Mouse (Mus musculus): ENCODE results near the gene Coq2. TPM values are rescaled to one million over a fixed set of nuclear protein-coding genes. Genes with fewer than 3 reads are reported as not detected.

Gene Coq2
- 52.6 and 69.9 TPM in 2 replicates for polyA plus RNA-seq (2012)

DNA sequence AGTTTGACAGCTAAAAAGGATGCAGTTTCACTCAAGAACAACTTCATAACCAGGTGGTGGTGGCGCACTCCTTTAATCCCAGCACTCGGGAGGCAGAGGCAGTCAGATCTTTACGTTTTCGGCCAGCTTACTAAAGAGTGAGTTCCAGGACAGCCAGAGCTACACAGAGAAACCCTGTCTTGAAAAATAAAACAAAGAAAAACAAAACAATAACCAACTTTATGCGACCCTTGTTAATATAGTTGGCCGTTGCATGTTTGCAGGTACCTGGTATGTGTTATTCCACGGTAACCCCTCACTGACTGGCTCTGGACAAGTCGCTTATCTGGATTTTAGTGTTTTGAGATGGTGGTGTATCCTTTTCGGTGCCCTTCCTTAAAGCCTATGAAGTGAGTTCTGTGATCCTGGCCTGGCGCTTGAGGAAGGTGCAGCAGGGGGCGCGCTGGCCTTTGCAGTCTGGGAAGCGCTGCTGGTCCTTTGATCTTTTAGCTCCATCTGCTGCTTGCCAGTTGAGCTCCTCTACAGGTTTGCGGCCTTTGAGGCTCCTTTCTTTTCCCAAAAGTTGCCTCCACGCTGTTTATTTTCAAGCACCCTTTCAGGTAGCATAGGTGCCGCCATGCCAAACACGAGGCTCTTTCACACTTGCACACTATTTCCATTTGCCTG, at the start of gene Coq2:
Gene Coq2, minus strand, starts transcription at position 430 of the 666 bp plus-strand sequence.
- TF ChIP-seq GATA1 (IDR thresholded peaks at IDR 0.05; ENCODE audit: low read length), result no peak

DNA sequence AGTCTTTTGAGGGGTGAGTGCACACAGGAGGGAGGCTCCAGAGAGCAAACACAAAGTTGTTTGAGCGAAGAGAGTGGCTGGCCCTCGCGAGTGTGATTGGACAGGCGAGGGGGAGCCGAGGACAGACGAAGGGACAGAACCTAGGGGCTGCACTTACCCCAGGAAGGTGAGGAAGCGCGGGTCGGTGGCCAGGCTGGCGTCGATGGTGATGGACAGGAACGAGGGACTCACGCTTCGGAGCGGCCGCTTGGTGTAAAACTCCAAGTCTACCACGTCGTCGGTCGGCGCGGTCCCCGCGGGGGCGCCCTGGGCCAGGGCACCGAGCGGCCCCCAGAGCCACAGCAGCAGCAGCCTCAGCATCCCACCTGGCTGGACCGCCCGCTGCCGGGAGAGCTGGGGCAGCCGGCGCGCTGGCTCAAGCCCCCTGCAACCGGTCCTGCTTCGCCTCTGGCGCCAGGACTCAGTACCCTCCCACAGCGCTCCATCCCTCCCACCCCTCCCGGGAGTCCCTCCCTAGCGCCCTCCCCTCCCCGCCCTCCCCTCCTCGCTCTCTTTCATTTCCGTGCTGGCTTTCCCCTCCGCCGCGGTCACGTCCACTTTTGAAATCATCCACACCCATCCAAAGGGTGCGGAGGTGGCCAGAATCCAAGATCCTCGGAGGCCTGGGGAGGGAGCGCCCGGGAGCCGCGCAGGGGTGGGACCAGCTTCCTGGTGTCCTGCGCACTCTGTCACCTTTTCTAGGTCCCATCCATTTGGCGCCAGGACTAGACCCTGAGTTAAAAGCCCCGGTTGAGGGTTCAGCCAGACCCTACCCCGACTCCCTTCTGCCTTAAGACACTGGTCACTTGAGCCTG, 44.5 kb upstream of the Coq2 start, which contains the start of gene Hpse:
Gene Hpse, minus strand, starts transcription at position 482 of the 854 bp plus-strand sequence.
- TF ChIP-seq GATA1 (IDR thresholded peaks at IDR 0.05; ENCODE audit: low read length), result no peak

DNA sequence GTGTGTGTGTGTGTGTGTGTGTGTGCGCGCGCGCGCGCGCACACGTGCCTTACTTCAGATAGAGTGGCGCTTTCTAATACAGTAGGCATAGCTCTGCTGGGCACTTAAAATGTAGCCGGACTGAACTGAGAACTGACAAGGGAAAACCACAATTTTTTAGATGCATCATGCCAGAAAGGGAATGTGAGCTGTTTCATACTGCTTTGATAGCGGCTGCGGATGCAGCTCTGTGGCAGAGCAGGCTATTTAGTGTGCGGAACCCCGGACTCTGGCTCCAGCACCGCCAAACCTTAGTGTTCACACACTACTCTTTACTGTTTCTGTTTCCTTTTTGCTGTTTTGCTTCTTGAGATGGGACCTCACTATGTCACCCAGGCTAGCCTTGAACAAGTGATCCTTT, 41.8 kb upstream of the Coq2 start:
- TF ChIP-seq GATA1 (IDR thresholded peaks at IDR 0.05; ENCODE audit: low read length), result no peak

DNA sequence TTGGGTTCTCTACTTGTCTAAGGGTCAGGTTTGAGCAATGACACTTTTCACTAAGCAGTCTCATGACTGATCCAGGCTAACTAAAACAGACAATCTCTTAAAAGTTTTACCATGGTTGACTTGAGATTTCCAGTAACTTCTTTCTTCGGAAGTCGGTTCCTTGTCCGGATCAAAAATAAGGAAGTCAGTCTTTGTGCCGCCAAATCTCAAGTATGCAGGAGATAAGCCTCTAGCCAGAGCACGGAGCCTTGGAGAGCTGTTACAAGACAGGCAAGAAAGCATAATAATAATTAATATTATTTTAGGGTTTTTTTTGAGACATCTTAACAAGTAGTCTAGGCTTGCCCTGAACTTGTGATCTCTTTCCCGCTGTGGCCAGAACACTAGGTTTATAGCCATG, 36.3 kb upstream of the Coq2 start:
- TF ChIP-seq GATA1 (IDR thresholded peaks at IDR 0.05; ENCODE audit: low read length), result no peak

DNA sequence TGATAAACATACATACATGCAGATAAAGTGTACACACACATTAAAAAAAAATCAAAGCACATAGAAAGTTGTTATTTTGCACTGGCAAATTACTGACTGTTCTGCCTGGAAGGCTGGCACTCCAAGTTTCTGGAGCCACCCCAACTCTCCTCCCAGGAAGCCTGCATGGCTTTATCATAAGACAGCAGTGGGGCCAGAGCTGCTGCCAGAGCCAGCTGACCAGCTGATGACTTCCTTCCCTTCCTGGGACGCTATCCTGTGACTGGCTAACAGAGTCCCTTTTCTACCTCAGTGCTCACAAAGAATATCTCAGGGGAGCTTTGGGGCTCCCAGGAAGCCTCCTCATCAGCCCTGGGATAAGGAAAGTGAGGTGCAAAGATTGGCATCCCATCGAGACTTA, 35.1 kb upstream of the Coq2 start:
- no peak for TF ChIP-seq GATA1 (IDR thresholded peaks at IDR 0.05; ENCODE audit: low read length)

DNA sequence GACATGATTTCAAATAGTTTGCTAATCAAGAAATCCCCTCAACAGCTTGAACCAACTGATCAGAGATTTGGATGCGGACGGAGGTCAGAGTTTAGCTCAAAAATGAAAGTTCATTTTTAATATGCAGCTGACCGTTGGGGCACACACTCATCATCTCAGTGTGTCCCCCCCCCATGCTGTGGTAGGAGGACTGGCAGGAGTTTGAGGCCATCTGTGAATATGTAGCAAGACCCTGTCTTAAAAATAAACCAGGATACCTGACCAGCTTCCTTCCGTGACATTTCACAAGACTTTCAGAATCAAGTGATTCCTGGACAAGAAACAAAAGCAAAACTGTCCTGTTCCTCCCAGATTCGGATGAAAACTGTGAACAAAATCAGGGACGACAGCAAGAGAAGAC, 34.1 kb upstream of the Coq2 start:
- no peak for TF ChIP-seq GATA1 (IDR thresholded peaks at IDR 0.05; ENCODE audit: low read length)

DNA sequence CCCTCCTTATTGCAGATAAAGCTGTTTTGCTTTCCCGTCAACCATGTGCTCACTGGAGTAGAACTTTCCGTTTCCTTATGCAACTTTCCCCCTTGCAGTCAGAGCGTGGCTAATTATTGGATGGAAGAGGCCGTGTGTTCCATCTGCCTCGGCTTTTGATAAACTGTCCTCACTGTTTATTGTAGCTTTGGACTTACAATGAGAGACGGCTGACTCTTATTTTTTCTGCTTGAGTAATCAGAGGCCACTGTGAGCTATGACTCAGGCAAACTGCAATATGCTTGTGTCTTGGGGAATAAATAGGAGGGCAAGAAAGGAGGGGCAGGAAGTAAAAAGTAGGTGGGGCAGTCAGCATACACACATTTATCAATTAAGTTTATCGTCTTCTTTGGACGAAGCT, 31.7 kb upstream of the Coq2 start:
- no peak for TF ChIP-seq GATA1 (IDR thresholded peaks at IDR 0.05; ENCODE audit: low read length)

DNA sequence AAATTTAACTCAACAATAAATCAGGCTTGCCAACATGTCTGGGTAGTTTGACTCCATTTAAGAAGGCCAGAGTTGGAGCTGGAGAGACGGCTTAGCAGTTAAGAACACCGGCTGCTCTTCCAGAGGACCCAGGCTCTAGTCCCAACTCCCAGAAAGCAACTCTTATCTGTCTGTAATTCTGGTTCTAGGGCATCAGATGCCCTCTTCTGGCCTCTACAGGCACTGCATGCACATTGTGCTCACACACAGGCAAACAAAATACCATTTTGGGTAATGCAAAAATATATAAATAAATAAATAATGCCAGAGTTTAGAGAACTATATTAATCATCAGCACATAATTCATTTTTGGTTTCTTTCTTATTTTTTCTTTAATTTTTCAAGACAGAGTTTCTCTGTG, 29.3 kb upstream of the Coq2 start:
- TF ChIP-seq GATA1 (IDR thresholded peaks at IDR 0.05; ENCODE audit: low read length), result no peak

DNA sequence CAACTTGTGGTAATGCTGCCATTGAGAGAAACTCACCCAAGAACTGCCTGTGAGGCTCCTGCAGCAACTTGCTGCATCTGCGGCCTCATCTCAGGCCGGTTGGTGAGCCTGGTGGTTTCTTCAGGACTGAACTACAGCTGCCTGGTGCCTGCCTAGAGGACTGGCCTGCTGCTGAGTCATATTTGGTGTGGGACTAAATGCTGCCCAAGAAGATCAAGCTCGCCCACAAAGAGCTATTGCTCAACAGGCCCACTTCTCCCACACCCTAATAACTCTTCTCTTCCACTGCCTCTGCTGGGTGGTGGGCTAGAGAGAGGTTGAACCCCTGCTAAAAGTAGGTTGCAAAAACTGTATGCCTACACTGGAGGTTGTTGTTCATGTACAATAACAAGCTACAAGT, 27.4 kb upstream of the Coq2 start:
- no peak for TF ChIP-seq GATA1 (IDR thresholded peaks at IDR 0.05; ENCODE audit: low read length)

DNA sequence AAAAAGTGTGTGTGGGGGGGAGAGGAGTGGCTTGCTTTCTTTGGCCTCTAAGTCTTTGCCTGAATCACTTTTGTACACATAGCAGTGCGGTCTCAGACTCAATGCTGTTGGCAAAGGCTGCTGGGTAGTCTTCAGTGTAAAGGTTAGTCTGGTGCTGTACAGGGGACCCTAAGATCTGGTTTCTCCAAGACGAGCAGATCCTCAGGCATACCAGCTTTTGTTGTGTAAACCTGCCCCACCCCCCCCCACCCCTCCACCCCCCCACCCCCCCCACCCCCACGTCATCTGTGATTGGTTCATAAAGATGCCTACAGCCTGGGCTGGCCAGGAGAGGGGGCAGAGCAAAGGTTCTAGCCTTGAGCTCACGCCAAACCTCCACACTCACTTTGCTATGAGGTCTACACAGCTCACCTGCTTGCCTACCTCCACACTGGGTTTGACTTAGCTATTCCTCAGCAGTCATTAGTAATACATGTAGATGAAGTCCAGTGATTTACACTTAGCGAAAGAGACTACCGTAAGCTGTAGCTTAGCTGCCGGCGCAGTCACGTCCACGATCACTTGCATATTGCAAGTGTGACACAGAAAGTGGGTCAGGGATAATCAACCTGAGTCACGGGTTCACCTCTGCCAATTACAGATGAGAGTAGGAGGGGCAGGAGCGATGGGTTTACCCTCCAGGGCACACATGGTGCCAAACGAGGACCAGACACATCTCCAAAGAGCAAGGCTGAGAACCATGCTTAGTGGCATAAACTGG, 26.1 kb upstream of the Coq2 start:
- no peak for TF ChIP-seq GATA1 (IDR thresholded peaks at IDR 0.05; ENCODE audit: low read length)

DNA sequence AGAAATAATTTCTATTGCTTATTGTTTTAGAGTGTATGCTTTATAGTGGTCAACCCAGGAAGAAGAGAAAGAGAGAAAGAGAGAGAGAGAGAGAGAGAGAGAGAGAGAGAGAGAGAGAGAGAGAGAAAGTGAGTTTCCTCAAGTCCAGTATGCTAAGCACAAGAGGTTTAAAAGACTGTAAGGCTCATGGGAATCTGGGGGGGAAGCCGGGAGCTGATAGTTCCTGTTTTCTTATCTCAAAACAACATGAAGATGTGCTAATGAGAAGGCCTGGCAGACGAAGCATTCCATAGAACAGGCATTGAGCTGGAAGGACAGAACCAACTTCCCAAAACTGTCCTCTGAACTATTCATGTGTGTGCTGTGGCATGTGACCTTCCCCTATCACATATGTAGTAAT, 22.9 kb upstream of the Coq2 start:
- TF ChIP-seq GATA1 (IDR thresholded peaks at IDR 0.05; ENCODE audit: low read length), result no peak

DNA sequence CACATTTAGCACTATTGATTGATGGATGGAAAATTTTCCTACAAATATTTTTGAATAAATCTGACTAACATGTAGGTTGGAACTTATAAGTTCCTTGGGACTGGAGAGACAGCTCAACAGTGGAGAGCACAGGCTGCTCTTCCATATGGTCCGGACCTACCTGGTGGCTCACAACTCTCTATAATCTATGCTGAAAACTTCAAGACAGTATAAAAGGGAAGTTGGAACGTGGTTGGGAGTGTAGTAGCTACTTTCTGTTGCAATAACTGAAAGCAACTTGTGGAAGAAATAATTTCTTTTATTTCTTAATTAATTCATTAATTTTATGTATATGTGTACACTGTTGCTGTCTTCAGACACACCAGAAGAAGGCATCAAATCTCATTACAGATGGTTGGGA, 22.5 kb upstream of the Coq2 start:
- TF ChIP-seq GATA1 (IDR thresholded peaks at IDR 0.05; ENCODE audit: low read length), result no peak

DNA sequence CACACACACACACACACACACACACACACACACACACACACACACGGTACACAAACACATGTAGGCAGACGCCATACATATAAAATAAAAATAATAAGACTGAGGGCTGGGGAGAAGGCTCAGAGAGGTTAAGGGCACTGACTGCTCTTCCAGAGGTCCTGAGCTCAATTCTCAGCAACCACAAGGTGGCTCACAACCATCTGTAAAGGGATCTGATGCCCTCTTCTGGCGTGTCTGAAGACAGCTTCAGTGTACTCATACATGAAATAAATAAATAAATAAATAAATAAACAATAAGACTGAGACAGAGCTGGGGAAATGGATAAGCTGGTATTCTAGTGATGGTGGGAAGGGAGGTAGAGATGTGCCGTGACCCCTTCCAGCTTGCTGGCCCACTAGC, 10.7 kb upstream of the Coq2 start:
- no peak for TF ChIP-seq GATA1 (IDR thresholded peaks at IDR 0.05; ENCODE audit: low read length)

DNA sequence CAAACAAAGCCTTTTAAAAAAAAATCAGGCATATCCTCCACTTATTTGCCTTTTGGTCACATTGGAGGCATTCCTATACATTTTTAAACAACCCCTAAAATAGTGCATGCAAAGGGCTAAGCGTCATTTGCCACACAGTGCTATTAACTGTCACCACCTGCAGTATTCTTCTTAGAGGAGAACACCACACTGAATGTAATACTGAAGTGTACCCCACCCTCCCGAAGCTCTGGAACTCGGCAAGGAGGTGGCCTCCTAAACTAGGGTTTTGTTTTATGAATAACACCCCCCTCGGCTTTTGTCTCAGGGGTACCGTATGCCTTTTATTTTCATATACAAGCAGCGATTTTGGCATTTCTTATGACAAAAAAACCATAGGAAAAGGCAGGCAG, 5.6 kb upstream of the Coq2 start:
- no peak for TF ChIP-seq GATA1 (IDR thresholded peaks at IDR 0.05; ENCODE audit: low read length)

DNA sequence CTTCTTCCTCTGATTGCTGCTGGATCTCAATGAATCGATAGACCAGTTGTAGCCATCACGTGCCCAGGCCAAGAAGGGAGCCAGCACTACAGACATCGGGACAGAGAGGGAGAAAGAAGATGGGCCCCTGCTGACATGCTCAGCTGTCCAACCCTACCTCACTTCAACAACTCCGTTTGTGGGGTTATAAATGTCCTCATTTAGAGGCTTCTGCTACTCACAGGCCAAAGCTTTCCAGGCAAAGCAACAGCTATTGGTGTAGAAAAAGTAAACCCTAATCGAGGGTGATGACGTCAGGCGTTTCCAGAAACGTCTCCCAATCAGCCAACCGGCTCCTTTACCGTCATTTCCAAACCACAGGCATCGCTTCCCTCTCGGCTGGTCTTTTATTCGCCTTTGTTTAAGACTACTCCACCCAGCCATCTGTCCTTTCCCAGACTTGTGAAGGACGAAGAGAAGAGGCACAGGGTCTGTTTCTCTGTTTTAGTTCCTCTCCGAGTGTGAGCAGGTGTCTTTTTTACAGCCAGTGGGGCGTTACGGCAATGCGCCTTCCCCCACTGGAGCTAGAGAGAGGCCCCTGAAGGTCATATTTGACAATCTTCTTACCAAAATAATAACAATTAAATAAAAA, 5.1 kb upstream of the Coq2 start:
- TF ChIP-seq GATA1 (IDR thresholded peaks at IDR 0.05; ENCODE audit: low read length), result no peak
